Mouse (Mus musculus): Measurements from ENCODE around the gene Cited2. TPM values are rescaled to one million over a fixed set of nuclear protein-coding genes. Genes with fewer than 3 reads are reported as not detected.

Gene Cited2
- polyA plus RNA-seq, 1 experiment from 2014 or later, result 48.3 TPM

GRCm38 (mm10) chr10:17760750-17761613, 38.0 kb downstream of the Cited2 start:
- Histone ChIP-seq H3K9ac (no peak overlapping the region), H3K4me1 (no peaks in the 10 kb centered on the region), H3K9me3 (replicated peaks) (0 out of 2 replicates have a peak, but pooled peaks cover under 1% of the 10 kb centered on the region), H3K27ac (replicated peaks) (no peak overlapping the region), H3K36me3 (no peaks in the 10 kb centered on the region), H3K4me2 (replicated peaks) (no peak overlapping the region), H3K4me3 (replicated peaks) (no peak overlapping the region), H3K27me3 (no peaks in the 10 kb centered on the region)
- no peak for ATAC-seq (ENCODE audit: insufficient number of reproducible peaks, low FRiP score, low TSS enrichment, low read depth)
- WGBS, result 72% methylated on average over 9 of the region's 9 CpGs

- no peak overlapping the region for H3K27ac ChIP-seq (replicated peaks)
- H3K4me1 ChIP-seq, result no peaks in the 10 kb centered on the region
- H3K9me3 ChIP-seq (replicated peaks), result no peaks in the 10 kb centered on the region
- 62% methylated on average over 1 of the region's 1 CpGs for WGBS
- ATAC-seq (ENCODE audit: insufficient number of reproducible peaks, low FRiP score, low TSS enrichment, low read depth), result no peak
- H3K4me3 ChIP-seq (replicated peaks), result no peak overlapping the region
- H3K36me3 ChIP-seq, result no peaks in the 10 kb centered on the region
- no peaks in the 10 kb centered on the region for H3K27me3 ChIP-seq
- H3K4me2 ChIP-seq (replicated peaks), result no peak overlapping the region
- no peak overlapping the region for H3K9ac ChIP-seq
These were observed 38.6 kb downstream of the Cited2 start for GRCm38 (mm10) chr10:17761652-17762051.

- Histone ChIP-seq H3K9me3 (replicated peaks) (no peaks in the 10 kb centered on the region), H3K36me3 (no peaks in the 10 kb centered on the region), H3K27me3 (no peaks in the 10 kb centered on the region), H3K9ac (no peak overlapping the region), H3K27ac (replicated peaks) (no peak overlapping the region), H3K4me2 (replicated peaks) (no peak overlapping the region), H3K4me3 (replicated peaks) (no peak overlapping the region), H3K4me1 (no peaks in the 10 kb centered on the region)
- no peak for ATAC-seq (ENCODE audit: insufficient number of reproducible peaks, low FRiP score, low TSS enrichment, low read depth)
- 95% methylated on average over 8 of the region's 8 CpGs for WGBS
These were observed 39.9 kb downstream of the Cited2 start for GRCm38 (mm10) chr10:17762946-17763345.

- peak; percentile 63; the same call in 1 of the 2 replicates for ATAC-seq (ENCODE audit: insufficient number of reproducible peaks, low FRiP score, low TSS enrichment, low read depth)
- Histone ChIP-seq H3K9me3 (replicated peaks) (no peaks in the 10 kb centered on the region), H3K27ac (replicated peaks) (peak overlapping the region; percentile 44), H3K4me3 (replicated peaks) (no peak overlapping the region), H3K4me2 (replicated peaks) (no peak overlapping the region), H3K9ac (no peak overlapping the region), H3K36me3 (no peaks in the 10 kb centered on the region), H3K4me1 (peaks cover 6% of the 10 kb centered on the region; the same call in 1 of the 2 replicates), H3K27me3 (no peaks in the 10 kb centered on the region)
- WGBS, result 28% methylated on average over 5 of the region's 5 CpGs
These were observed 46.8 kb downstream of the Cited2 start for GRCm38 (mm10) chr10:17769856-17770255.

GRCm38 (mm10) chr10:17772364-17772763, 49.3 kb downstream of the Cited2 start:
- ATAC-seq (ENCODE audit: insufficient number of reproducible peaks, low FRiP score, low TSS enrichment, low read depth), result no peak
- 79% methylated on average over 10 of the region's 10 CpGs for WGBS

GRCm38 (mm10) chr10:17774366-17774765, 51.3 kb downstream of the Cited2 start:
- Histone ChIP-seq H3K27me3 (no peaks in the 10 kb centered on the region), H3K27ac (replicated peaks) (no peak overlapping the region)
- 85% methylated on average over 3 of the region's 3 CpGs for WGBS

More at GRCm38 (mm10) chr10:17772364-17772763, 49.3 kb downstream of the Cited2 start:
- H3K4me1 ChIP-seq, result peaks cover 6% of the 10 kb centered on the region; the same call in 1 of the 2 replicates
- H3K9ac ChIP-seq, result no peak overlapping the region
- H3K27me3 ChIP-seq, result no peaks in the 10 kb centered on the region
- no peak overlapping the region for H3K4me2 ChIP-seq (replicated peaks)
- no peaks in the 10 kb centered on the region for H3K36me3 ChIP-seq
- H3K27ac ChIP-seq (replicated peaks), result no peak overlapping the region
- no peak overlapping the region for H3K4me3 ChIP-seq (replicated peaks)
- no peaks in the 10 kb centered on the region for H3K9me3 ChIP-seq (replicated peaks)

GRCm38 (mm10) chr10:17775079-17775478, 52.1 kb downstream of the Cited2 start:
- Histone ChIP-seq H3K36me3 (no peaks in the 10 kb centered on the region), H3K27me3 (no peaks in the 10 kb centered on the region), H3K4me1 (0 out of 2 replicates have a peak, but pooled peaks cover 3% of the 10 kb centered on the region), H3K9me3 (replicated peaks) (no peaks in the 10 kb centered on the region), H3K27ac (replicated peaks) (no peak overlapping the region), H3K4me3 (replicated peaks) (no peak overlapping the region), H3K9ac (no peak overlapping the region), H3K4me2 (replicated peaks) (no peak overlapping the region)
- ATAC-seq (ENCODE audit: insufficient number of reproducible peaks, low FRiP score, low TSS enrichment, low read depth), result no peak
- WGBS, result 31% methylated on average over 4 of the region's 4 CpGs

More at GRCm38 (mm10) chr10:17774366-17774765, 51.3 kb downstream of the Cited2 start:
- Histone ChIP-seq H3K4me1 (0 out of 2 replicates have a peak, but pooled peaks cover 3% of the 10 kb centered on the region), H3K36me3 (no peaks in the 10 kb centered on the region), H3K9ac (no peak overlapping the region), H3K4me2 (replicated peaks) (no peak overlapping the region), H3K4me3 (replicated peaks) (no peak overlapping the region), H3K9me3 (replicated peaks) (no peaks in the 10 kb centered on the region)
- ATAC-seq (ENCODE audit: insufficient number of reproducible peaks, low FRiP score, low TSS enrichment, low read depth), result no peak

Other genes with a start within 250 kb of the Cited2 start
- 3.7 and 4.9 TPM in 2 replicates for gene Txlnb, start 73.0 kb downstream of the Cited2 start, polyA plus RNA-seq (2015; fragmentation: Nextera tagmentation; extraction: Ambion mirVana)
- 5.9 and 7.4 TPM in 2 replicates for gene Heca, start 224.8 kb downstream of the Cited2 start, polyA plus RNA-seq (2015; fragmentation: Nextera tagmentation; extraction: Ambion mirVana)

All from embryonic facial prominence, embryonic 15.5 days (tissue).